Mouse (Mus musculus) monocyte, adult 2 months (primary cell): ENCODE measurements around the gene Best2.

ENCODE experiments used
- DNase-seq, 2 experiments: peaks; one replicate each; pipeline ENCODE4 v3.0.0; 2022; ENCODE audit warnings: low spot score in 2 of 2, low read depth in 1 of 2

The Best2 gene

DNA sequence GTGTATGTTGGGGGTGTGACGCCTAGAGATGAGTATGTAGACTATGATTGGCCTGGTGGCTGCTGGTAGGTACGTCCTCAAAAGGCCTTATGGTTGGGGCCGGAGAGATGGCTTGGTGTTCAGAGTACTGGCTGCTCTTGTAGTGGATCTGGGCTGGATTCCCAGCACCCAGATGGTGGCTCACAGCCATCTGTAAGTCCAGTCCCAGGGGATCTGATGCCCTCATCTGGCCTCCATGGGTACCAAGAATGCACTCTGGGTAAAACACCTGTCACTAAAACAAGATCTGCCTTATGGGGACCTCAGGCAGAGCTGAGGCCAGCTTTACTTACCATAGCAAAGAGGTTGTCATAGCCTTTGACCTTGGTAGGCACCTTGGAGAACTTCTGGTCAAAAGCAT, 9.5 kb upstream of the Best2 start:
- DNase-seq: no peak

DNA sequence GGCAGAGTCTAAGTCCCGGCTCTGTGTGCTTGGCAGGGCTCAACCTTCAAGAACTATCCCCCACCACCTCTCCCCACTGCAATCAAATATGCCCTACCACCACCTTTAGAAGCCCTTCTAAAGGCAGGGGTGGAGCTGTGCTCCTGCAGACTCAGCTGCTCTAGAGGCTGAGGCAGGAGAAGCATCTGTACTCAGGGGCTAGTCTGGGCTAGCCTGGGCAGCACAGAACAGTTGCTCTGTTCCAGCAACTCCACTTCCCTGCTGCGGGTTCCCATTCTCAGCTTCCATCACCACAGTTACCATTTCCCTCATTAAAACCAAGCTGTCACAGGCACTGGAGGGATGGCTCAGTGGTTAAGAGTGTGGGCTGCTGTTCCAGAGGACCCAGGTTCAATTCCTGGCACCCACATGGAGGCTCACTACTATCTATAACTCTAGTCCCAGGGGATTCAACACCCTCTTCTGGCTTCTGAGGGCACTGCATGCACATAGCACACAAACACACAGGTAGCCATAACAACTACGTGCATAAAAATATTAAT, 7.3 kb upstream of the Best2 start:
- DNase-seq: no peak

DNA sequence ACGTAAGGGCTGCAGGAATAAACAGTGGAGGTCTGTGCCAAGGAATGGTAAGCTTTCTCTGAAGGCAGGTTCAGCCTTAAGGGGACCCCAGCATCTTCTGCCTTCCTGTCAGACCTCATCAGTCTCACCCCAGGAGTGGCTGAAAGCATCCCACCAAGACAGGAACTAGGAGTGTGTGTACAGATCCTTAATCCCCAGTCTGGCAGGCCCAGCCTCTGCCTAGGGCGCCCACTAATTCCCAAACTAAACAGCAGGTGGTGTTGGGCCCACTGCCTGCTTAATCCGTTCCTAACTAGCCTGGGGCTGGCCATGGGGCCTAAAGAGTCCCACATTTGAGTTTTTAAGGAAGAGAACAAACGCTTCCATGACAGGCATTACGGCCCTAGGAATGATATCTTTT, 2.9 kb upstream of the Best2 start:
- no peak for DNase-seq

DNA sequence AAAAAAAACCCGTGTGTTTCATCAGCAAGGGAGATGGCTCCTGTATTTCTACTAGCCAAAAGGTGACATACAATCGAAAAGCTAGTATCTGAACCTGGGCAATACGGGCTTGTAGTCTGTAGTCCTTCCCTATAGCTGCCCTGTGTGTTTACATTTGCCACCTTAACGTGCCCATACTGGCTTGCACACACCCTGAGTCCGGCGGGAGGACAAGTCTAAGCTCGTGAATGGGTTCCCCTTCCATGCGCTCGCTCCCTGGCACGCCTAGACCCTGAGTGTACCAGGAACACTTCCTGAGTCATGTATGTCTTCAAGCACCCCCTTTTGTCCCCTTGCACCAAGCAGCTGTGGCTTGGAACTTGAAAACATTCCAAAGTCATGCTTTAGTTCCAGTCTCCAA, 2.4 kb upstream of the Best2 start:
- no peak for DNase-seq

DNA sequence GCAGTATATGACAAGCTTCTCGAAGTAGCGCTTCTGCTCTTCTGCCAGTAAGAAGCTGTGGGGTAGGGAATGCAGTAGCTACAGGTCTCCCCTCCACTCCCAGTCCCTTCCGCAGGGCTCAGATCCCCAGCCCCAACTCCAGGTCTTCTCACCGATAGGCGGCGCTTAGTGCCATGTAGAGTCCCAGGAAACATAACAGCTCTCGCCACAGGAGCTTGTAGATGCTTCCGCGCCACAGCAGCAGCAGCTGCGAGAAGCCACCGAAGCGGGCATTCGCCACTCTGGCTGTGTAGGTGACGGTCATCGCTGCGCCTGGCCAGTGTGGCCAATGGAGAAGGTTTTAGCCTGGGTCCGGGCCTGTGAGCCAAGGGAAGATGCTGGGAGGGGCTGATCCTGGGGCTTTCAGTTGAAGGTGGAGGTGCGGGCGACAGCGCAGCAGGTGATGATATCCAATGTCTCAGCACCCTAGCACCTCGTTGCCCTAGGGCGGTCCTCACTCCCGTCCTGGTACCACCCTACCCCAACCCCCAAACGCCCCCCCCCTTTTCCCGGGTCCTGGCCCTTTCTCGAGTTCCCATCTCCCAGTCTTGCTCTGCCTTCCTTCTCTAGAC, 996 bp downstream of the Best2 start:
- peak; percentile 36 to 68 for DNase-seq

DNA sequence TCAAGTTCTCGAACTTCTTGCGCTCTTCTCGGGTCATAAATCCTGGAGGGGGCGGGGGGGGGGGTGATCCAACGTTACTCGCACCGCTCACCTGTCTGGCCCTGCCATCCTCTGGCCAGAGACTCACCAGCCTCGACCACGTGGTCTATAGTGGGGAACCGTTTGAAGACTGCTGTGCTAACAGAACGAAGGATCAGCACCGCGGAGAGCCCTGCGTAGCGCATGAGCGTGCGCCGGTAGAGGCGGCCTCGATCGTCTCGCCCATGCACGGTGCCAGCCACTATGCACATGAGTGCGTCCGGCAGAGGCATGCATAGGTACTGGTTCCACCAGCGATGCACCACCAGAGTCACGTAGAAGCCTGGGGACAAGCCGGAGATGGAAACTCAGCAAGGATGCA, 3.1 kb downstream of the Best2 start:
- DNase-seq: no peak

DNA sequence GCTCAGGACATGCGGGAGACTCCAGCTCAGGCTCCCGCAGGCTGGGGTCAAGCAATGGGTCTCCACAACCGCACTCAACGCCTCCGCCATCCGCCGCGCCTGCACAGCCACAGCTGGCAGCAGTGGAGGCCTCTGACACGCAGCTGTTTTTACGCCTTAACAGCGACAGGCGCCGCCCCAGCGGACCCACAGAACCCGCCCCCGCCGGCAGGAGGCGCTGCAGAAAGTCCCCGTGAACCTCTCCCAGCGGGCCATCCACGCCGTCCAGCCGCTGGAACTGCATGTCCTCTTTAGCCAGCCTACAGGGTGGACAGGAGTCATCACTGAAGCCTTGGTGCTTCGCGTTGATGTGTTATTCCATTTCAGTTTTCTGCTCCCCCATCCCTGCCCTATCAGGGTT, 6.6 kb downstream of the Best2 start:
- peak in 1 of 2 experiments; percentile 55 for DNase-seq

DNA sequence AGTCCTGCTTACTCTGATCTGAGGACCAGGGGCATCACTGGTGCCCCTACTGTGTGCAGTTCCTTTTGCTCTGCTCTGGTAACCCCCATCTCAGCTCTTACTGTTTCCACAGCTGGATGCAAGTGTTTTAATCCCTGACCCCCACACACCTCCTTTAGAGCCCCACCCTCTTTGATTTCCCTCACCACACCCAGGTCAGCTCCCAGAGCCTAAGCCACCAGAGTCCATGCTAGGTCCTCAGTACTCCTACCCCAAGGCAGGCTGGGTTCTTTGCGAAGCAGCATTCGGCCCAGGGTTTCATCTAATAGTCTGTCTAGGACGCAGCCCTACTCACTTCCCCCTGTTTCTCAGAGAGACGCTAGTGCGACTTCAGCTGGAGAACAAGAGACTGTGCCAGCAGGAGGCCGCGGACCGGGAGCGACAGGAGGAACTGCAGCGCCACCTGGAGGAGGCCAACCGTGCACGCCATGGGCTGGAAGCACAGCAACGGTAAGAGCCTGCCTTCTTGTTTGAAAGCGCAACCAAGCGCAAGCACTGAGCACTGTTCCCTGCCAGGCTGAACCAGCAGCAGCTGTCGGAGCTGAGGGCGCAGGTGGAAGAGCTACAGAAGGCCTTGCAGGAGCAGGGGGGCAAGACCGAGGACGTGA, 16.6 kb downstream of the Best2 start:
- peak; percentile 85 to 90 for DNase-seq

DNA sequence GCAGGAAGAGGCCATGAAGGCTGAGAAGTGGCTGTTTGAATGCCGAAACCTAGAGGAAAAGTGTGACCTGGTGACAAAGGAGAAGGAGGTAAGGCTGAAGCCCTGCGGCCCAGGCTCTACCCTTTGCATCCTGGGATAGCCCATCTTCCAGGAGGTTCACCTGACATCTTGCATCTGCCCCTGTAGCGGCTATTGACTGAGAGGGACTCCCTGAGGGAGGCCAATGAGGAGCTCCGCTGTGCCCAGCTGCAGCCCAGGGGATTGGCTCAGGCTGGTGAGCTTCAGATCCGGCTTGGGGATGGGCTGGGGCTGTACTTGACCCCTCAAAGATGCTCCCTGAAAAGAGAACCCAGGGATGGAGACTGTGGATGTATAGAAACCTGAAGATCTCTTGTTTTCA, 17.4 kb downstream of the Best2 start:
- no peak for DNase-seq

DNA sequence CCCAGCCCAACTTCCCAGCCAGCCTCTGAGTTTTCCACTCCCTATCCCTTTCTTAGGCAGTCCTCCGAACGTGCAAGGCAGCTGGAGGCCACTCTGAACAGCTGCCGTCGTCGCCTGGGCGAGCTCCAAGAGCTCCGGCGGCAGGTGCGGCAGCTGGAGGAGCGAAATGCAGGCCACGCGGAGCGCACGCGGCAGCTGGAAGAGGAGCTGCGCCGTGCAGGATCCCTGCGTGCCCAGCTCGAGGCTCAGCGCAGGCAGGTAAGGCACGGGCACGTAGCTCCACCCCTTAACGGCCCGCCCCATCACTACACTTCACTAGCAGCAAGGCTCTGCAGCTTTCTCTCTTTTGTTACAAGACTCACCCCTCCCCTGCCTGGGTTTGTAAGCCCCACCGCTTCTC, 18.7 kb downstream of the Best2 start:
- DNase-seq: no peak

DNA sequence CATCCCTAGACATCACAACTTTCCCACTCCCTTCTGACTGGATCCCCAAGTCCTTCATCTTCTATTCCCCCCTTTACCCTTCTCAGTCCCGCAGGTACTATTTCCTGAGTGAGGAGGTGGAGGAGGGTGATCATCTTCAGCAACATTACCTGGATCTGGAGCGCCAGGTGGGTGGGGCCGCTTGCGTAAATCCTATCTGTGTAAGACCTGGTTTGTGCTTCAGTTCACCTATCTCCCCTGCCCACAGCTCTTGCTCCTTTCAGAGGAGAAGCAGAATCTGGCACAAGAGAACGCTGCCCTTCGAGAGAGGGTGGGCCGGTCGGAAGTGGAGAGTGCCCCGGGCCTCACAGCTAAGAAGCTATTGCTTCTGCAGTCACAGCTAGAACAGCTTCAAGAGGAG, 20.0 kb downstream of the Best2 start:
- no peak for DNase-seq

DNA sequence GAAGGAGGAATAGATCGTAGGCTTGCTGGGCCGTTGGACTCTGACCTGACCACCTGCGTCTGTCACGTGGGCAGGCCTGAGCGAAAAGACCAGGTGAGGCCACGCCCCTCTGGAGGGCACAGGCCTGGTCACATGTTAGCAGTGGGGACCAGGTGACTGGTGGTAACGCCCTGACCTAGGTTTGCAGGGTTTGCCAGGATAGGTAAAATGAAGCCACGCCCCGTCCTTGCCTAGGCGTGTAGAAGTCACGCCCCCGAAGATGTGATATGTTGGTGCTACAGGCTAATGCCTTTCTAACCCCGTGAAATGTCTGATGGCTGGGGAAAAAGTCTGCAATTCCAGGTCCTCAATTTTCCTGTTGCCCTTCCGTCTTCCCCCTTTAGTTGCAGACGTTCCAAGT, 23.5 kb downstream of the Best2 start:
- DNase-seq: no peak

DNA sequence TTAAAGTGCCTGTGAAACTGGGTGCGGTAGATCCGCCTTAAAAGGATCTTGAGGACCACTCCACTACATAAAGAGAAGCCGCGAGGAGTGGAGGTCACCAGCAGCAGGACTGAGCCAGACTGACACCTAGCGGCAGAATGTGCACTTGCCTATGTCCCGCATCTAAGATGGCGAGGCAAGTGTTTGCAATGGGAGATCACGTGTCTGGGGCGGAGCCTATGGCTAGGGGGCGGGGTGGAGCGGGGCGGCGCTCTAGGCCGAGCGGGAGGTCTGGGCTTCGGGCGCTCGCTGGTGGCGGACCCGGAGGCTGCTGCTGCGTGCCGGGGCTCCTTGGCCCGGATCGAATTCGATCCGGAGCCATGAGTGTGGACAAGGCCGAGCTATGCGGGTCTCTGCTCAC, 24.0 kb downstream of the Best2 start, which contains the start of gene Hook2:
Hook2 (plus strand) TSS at position 255 of the 400 bp plus-strand sequence.
- DNase-seq: peak; percentile 91 to 95

DNA sequence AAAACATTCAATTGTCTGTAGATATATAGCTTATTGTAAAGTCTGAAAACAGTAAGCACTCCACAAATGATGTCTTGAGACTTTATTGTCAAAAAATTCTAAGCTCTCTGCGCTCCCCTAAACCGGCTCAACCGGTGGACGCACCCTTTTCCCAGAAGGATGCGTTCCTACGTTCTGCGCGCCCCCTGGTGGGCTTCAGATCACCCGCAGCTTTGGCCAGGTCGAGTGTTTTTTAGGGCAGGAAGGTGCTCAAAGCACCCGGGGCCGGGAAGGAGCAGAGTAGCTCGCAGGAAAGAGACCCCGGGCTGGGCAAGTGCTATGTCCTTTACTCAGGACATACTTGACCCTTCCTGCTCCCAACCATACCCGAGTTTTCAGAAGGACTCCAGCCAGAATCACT, 24.5 kb downstream of the Best2 start:
- DNase-seq: peak; percentile 79 to 91

DNA sequence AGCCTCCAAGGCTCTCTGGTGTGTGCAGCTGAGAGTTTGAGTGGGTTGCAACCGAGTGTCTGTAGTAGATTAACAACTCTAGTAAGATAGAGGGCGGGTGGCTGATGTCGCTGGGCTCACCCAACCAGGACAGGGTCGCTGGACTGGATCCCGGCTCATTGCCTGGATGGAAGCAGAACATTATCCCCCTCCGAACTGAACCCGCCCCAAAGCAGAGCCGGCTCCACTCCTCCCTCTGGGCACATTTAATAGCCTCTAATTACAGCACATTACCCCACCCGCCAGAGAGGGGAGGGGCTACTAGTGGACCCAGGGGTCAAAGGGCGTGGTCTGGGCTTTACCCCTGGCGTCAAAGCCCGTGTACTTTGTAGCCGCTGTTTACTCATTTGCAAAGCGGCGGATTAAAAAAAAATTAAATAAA, 25.0 kb downstream of the Best2 start:
- no peak for DNase-seq

DNA sequence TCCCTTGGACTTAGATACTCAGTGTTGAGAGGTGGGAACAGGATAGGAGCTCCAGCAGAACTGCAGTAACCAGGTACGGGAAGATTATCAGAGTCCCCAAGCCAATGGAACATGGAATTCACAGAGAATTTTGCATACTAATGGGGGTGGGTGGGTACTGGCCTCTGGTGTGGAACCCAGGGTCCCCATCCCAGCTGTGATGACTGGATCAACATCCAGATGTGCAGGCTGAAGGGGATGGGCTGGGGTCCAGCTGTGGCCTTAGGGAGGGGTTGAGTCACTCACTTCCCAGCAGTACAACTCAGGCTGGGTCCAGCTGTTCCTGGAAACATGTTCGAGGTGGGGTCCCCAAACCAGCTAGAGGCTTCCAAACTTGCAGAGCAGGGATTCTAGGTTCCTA, 26.4 kb downstream of the Best2 start:
- no peak for DNase-seq

DNA sequence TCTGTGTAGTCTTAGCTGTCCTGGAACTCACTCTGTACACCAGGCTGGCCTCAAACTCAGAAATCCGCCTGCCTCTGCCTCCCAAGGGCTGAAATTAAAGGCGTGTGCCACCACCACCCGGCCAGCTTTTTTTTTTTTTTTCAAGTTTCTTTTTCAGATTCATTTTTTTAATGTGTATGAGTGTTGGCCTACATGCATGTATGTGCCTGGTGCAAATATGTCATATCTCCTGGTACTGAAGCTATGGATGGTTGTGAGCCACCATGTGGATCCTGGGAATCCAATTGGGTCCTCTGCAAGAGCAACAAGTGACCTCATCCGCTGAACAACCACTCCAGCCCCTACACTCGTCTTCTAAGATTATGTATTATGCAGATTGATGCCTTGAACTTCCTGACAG, 26.9 kb downstream of the Best2 start:
- DNase-seq: no peak

DNA sequence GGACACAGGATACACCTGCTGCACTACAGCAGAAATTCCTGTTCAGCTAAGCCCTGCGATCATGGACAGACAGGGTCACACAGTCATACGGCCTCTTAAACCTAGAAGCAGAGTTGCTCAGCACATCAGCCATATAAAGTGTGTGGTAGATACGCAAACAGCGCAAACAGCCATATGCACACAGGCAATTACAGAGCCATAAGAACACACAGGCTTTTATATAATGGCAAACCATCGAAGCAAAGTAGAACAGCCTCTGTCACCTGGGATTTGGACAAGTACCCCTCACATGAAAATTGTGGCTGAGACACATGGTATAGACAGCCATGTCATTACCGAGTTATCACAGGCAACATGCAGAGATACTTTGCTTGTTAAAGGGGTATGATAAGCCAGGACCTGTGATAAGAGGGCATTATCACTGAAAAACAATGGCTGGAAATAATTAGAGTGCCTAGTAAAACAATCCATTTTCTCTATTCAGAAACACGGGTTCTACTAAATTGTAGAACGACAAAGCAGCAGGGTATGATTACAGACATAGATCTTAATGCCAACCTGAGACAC, 27.9 kb downstream of the Best2 start:
- DNase-seq: no peak

DNA sequence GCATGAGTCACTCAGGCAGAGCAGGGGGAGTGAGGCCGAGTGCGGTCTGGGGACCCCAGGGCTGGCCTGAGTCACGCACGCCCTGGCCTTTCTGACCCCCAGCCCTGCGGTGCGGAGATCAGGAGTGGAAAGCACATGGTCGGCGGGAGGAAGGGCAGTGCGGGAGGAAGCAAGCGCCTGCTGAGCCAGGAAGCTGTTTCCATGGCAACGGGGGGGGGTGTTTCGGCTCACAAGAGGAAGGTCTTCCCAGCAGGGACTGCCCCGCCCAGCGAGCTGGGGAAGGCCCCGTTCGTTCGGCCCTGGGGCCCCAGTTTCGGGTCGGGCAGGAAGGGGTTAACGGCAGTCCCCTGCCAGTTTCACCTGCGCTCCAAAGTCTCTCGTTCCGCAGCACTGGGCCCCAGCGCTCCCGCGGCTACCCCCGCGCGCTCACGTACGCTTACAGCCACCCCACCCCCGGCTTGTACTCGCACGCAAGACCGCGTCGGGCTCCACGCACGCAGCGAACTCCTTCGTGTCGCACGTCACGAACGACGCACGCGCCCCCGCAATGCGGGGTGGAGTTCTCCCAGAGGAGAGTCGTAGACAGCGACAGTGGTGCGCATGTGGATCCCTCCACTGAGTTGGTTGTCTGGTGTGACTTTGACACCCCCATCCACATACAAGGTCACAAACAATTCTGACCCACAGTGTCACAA, 28.5 kb downstream of the Best2 start:
- DNase-seq: peak; percentile 83 to 94

DNA sequence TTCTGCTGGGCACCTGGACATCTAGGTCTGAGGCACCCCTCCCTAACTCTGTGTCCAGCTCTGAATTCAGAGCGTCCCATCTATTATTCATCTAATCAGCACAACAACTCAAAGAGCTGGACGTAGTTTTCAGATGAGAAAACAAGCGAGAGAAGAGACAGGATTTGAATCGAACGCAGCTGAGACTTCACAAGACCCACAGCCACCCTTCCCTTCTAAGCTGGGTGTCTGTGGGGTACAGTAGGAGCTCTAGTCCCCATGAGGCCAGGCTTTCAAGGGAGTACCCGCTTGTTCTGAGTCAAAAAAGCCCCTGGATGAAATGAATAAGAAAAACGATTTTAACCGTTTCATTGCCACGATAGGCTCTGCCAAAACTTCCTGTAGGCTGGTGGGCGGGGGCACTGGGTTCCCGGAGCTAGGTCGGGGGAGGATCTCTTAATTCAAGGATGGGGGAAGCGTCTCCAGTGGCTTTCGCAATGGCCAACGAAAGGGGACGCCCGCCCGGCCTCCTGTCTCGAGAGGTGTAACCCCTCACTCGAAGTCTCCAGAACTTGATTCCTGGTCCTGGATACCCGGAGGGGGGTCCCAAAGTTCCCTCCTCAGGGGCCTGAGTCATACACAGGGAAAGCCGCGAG, 29.2 kb downstream of the Best2 start:
- peak in 1 of 2 experiments; percentile 54 for DNase-seq

DNA sequence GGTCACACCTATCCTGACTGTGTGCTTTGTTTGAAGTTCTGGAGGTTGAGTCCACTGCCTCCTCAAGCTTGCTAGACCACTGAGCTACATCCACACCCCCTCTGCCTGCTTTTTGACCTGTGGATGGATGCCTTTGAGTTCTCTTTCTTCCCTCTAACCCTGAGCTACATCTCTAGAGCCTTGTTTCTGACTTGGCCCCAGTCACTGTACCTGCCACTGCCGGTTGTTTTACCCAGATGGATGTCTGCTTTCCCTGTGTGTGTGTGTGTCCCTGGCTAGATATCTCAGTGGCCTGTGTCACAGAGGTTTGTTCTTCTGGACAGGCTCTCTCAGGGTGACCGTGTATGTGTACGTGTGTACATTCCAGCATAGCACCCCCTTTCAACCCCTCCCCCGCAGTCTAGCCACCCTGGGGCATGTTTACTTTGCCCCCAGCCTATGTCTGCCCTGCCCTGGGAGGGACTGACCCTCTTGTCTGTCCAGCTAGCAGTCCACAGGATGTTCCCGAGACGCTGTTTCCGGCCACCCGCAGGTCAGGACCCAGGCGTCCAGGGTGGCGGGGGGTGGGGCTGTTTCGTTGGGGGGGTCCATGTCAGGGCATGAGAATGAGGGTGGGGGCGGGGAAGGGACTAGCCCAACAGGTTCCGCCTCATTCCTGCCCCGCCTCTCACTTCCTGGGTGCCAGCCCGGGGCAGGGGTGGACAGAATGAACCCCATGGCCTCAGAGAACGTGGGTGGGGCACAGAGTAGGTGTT, 29.9 kb downstream of the Best2 start:
- DNase-seq: no peak
